Mouse (Mus musculus) bone marrow macrophage, adult 2 months (primary cell): Measurements from ENCODE around the gene Gm28710. TPM values are rescaled to one million over a fixed set of nuclear protein-coding genes. Genes with fewer than 3 reads are reported as not detected.

Experiments used
- H3K27ac ChIP-seq: 2 replicates; pipeline ENCODE4 v1.5.1; 2012; ENCODE audit warnings: low read depth, low read length; ENCODE audit not compliant: insufficient read depth
- H3K4me1 ChIP-seq: 2 replicates; pipeline ENCODE4 v1.6.1; 2012; ENCODE audit warnings: low read length; ENCODE audit not compliant: control insufficient read depth, insufficient read depth
- H3K4me3 ChIP-seq: 2 replicates; pipeline ENCODE4 v1.5.1; 2012; ENCODE audit warnings: mild to moderate bottlenecking, low read length, moderate library complexity; ENCODE audit not compliant: insufficient read depth
- CTCF ChIP-seq: IDR thresholded peaks from 2 replicates; pipeline ENCODE4 v1.5.1; 2012; ENCODE audit warnings: low read depth, mild to moderate bottlenecking, low read length, moderate library complexity
- POLR2A ChIP-seq: IDR thresholded peaks from 2 replicates; pipeline ENCODE4 v1.6.1; 2012; ENCODE audit warnings: mild to moderate bottlenecking, low read depth, low read length, borderline replicate concordance
- polyA plus RNA-seq: library from polyadenylated mRNA; stranded (reverse); fragments of >200 nt; gene quantifications from 2 replicates; pipeline ENCODE4 v1.2.4, GENCODE M21; 2012; ENCODE audit not compliant: missing spikeins, insufficient read depth, insufficient read length

The Gm28710 gene
- polyA plus RNA-seq = not detected in 2 replicates

DNA sequence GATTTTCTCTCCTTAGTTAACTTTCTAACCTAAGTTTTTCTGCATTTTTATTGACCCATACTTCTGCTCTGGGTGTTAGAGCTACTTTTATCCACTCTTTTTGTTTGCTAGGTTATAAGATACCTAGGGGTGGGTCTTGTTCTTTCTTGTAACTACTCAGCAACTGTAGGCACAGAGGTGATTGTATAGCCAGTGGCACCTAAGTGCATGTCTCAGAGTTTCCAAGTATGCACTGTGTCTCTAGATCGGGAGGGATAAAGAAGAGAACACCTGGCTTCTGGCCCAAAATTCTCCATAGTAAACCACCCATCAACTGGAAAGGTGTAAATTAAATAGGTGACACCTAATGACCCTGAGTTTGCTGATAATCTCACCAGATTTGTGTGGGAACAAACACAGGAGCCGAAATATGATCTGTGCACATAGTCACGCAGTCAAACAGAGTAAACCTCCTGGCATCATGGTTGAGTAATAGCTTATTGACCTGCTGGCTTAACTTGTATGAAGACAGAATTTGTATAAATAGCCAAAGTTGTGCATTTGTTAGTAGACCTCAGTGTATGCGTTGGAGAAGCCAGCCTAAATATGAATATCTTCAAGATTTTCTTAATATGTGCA is at the start of gene Gm28710:
TSS of gene Gm28710 (plus strand) at position 568 of the 618 bp plus-strand sequence.
- TF ChIP-seq CTCF (no peak), POLR2A (no peak)
- no peak within 1 kb of the TSS for H3K27ac ChIP-seq

DNA sequence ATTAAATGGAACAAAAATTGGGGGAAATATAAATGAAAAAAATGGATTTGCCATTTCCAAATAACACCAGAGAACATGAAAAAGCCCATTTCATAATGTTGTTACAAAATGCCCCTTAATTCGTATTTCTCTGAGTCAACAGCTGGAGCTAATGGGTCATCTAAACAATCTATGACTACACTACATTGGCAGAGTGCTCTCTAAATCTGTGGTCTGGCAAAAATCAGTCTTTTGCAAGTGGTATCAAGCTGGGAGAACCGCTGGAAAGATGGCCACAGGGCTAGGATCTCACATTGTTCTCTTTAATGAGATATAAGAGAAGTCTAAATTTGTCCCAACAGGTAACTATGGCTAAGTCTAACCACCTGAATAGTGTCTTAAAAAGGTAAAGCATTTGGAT is 14.4 kb upstream of the Gm28710 start:
- TF ChIP-seq CTCF = no peak
- TF ChIP-seq POLR2A = no peak
- no peak overlapping the region for H3K4me3 ChIP-seq
- no peak overlapping the region for H3K27ac ChIP-seq
- no peaks in the 10 kb centered on the region for H3K4me1 ChIP-seq

More for the DNA sequence above, at the start of gene Gm28710:
- Histone ChIP-seq H3K4me1 (no peaks in the 10 kb centered on the region), H3K4me3 (no peak within 1 kb of the TSS)

DNA sequence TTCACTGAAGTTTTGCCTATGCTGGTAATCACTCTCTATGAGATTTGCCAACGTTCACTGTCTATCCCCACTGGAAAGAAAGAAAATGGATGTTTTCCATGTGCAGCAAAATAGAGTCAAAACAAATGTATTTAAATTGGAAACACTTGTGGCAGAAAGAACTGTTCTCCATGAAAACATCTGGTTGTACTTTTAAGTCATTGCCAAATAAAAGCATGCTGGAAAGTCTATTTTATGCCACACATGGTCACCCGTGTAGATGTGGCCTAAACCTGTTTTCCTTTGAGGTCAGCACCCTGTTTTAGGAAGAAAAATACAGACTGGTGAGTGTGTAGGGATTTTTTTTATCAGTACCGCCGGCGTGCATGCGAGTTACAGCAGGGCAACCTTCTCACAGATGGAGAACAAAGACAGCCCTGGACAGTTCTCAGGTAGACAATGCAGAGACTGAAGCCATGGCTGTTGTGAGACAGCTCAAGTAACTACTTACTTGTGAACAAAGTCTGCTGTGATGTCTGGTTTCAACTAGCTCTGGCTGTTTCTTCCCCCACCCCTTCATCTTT is 12.9 kb upstream of the Gm28710 start:
- no peak overlapping the region for H3K27ac ChIP-seq
- no peak overlapping the region for H3K4me3 ChIP-seq
- TF ChIP-seq POLR2A = no peak
- TF ChIP-seq CTCF = no peak
- H3K4me1 ChIP-seq = no peaks in the 10 kb centered on the region

DNA sequence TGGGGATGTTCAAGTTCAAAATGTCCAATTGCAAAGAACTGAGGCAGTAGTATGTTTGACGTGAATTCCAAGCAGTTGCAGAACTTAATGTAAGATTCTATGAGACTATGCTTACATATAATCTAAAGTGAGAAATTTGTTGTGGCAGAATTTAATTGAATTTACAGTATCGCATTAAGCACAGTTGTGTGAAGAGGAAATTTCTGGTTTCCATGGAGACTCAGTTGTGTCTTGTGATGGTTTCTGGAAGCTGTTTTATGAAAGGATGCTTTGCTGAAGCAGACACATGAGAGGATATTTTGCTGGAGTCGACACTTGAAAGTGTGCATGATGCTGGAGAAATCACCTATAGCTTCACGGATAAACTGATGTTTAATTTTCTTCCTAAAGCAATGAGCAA is 6.0 kb upstream of the Gm28710 start:
- H3K4me3 ChIP-seq = no peak overlapping the region
- H3K27ac ChIP-seq = no peak overlapping the region
- TF ChIP-seq POLR2A (no peak), CTCF (no peak)
- H3K4me1 ChIP-seq = no peaks in the 10 kb centered on the region

DNA sequence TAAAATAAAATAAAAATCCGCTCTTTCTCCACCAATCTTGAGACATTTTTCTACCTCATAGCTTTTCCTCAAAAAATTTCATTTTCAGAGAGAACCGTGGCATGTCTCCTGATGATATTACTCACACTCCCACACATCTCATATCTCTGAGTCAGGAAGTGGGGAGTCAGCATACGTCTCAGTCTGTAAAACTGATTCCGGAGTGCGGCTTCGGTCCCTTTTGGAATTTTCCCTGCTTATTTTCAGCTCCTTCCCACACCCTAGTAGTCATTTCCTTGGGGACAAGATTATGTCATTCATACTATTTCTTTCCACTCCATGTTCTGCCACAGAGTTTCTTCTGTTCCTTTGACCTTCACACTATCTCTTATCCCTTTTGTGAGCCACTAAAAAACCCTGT is 3.4 kb downstream of the Gm28710 start:
- no peaks in the 10 kb centered on the region for H3K4me1 ChIP-seq
- no peak overlapping the region for H3K27ac ChIP-seq
- TF ChIP-seq CTCF (no peak), POLR2A (no peak)
- H3K4me3 ChIP-seq = no peak overlapping the region

DNA sequence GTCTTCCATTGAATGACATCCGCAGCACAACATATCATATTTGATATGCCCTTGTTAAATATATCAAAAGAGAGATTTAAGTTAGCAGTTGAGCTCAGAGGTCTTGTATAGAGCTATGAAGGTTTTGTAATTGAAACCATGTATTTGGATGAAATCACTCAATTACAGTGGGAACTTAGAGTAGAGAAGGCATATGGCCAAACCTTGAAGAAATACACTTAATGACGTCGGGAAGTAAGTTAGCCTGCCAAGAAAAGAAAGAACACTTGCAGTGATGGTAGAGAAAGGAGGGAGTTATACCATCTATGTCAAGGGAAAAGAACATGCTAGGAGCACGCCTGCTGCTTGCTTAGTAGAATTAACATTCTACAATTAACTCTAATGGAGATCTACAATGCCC is 11.1 kb downstream of the Gm28710 start:
- no peaks in the 10 kb centered on the region for H3K4me1 ChIP-seq
- H3K27ac ChIP-seq = no peak overlapping the region
- H3K4me3 ChIP-seq = no peak overlapping the region
- TF ChIP-seq POLR2A (no peak), CTCF (no peak)

DNA sequence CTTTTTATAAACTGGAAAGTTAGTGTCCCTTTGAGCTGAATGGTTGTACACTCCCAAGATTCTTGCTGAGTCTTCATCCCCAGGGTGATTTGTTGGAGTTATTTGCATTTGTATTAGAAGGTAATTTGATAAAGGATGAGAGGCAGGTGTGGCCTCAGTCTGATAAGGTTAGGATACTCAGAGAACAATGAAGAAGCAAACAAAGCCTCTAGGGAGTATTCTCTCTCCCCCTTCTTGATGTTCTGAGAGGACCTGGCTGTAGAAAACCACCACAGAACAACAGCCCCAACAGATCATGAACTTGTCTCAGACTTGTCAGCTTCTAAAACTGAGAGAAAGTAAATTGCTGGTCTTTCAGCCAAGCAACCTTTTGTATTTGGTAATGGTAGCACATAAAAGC is 47.4 kb downstream of the Gm28710 start:
- TF ChIP-seq CTCF (no peak), POLR2A (no peak)
- Histone ChIP-seq H3K4me3 (no peak overlapping the region), H3K27ac (no peak overlapping the region), H3K4me1 (no peaks in the 10 kb centered on the region)

DNA sequence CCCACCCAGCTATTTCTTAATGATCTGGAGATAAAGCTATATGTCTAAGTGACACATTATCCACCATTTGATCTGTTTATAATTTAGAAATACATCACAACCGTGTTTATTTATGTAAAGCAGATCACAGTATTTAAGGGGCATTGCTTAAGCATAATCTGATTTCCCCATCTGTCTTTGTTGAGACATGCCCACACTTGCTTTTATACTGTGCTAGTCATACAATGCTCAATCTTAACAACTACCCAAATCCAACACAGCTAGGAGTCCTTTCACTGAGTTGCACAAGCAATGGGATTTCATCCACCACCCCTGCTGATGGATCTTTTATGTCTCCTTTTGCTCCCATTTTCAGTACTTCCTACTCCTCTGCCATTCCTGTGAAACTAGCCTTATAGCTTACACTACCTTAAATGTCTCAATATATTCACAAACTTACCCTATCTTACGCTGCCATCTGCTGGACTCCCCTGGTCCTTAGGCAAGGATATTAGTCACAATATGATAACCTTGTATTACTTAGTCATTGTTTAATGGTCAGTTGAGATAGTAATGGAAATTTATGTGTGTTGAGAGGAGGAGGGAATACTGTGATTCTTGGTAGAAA is 77.8 kb downstream of the Gm28710 start:
- Histone ChIP-seq H3K27ac (no peak overlapping the region), H3K4me1 (peaks cover 2% of the 10 kb centered on the region; the same call in 1 of the 2 replicates), H3K4me3 (no peak overlapping the region)
- TF ChIP-seq CTCF (no peak), POLR2A (no peak)

DNA sequence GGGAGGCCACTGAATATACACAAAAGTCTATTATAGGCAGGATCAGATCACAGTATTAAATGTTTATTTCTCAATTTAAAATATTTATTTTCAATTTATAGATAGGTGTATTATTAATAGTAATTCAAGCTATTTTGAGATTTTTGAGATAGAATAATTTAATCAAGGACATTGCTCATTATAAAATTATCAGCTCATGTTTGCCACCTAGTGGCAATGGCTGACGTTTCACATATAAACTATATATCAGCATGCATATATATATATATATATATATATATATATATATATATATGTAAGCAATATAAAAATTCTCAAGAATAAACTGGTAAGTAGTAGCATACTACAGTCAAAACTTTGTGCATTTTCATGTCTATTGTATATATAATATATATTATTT is 102.6 kb downstream of the Gm28710 start:
- Histone ChIP-seq H3K4me1 (no peaks in the 10 kb centered on the region), H3K4me3 (no peak overlapping the region), H3K27ac (no peak overlapping the region)
- no peak for TF ChIP-seq POLR2A
- TF ChIP-seq CTCF = no peak

DNA sequence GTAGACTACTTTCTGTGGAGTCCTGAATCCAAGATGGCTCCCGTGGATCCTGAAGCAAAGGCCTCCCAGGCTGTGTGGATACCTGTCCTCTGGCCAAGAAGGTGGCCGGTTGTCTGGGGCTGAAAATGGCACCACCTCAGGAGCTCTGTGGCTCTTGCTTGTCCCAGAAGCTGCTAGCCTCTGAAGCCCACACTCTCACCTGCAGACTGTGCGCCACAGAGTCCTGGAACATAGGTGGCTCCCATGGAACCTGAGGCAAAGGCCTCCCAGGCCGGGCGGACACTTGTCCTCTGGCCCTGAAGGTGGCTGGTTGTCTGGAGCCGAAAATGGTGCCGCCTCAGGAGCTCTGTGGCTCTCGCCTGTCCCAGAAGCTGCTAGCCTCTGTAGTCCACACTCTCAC is 128.2 kb downstream of the Gm28710 start:
- Histone ChIP-seq H3K4me1 (no peaks in the 10 kb centered on the region), H3K4me3 (no peak overlapping the region), H3K27ac (no peak overlapping the region)
- TF ChIP-seq CTCF (no peak), POLR2A (no peak)
